Mouse (Mus musculus) kidney, postnatal 0 days (tissue): ENCODE measurements at regions not wholly inside any gene's neighbourhood (a gene's known extent, or its start where the extent isn't known, plus 50 kb on each side); places are given as distances from the start of the nearest gene placed in this dataset.

Source experiments
- ATAC-seq: fragments of 200-750 bp; cut with Nextera tagmentation; replicated peaks from 2 replicates; pipeline ENCODE4 v1.8.0; 2017; ENCODE audit warnings: low read depth, moderate number of reproducible peaks, moderate TSS enrichment, moderate library complexity; ENCODE audit not compliant: low FRiP score
- DNase-seq: peaks from one replicate; pipeline ENCODE4 v3.0.0-alpha.2; 2016; ENCODE audit warnings: low spot score
- H3K27ac ChIP-seq: fragments of 300-500 bp; sonication (generic); 2 replicates; pipeline ENCODE4 v1.5.1; 2014; ENCODE audit warnings: mild to moderate bottlenecking
- H3K27me3 ChIP-seq: fragments of 300-500 bp; sonication (generic); 2 replicates; pipeline ENCODE4 v1.6.1; 2014; ENCODE audit warnings: low read length, mixed read lengths; ENCODE audit not compliant: insufficient read depth
- H3K36me3 ChIP-seq: fragments of 300-500 bp; sonication (generic); 2 replicates; pipeline ENCODE4 v1.6.1; 2014; ENCODE audit warnings: low read length, mixed read lengths; ENCODE audit not compliant: insufficient read depth
- H3K4me1 ChIP-seq: fragments of 300-500 bp; sonication (generic); replicated peaks from 2 replicates; pipeline ENCODE4 v1.6.1; 2014; ENCODE audit warnings: antibody characterized with exemption, low read length, mixed read lengths; ENCODE audit not compliant: insufficient read depth
- H3K4me2 ChIP-seq: fragments of 300-500 bp; sonication (generic); 2 replicates; pipeline ENCODE4 v1.6.1; 2014; ENCODE audit warnings: mild to moderate bottlenecking, low read length, moderate library complexity, mixed read lengths
- H3K4me3 ChIP-seq: fragments of 300-500 bp; sonication (generic); replicated peaks from 2 replicates; pipeline ENCODE4 v1.5.1; 2014; ENCODE audit warnings: low read depth, low read length
- H3K9ac ChIP-seq: fragments of 300-500 bp; sonication (generic); 2 replicates; pipeline ENCODE4 v1.6.1; 2014; ENCODE audit warnings: low read depth, low read length
- H3K9me3 ChIP-seq: fragments of 300-500 bp; sonication (generic); replicated peaks from 2 replicates; pipeline ENCODE4 v1.6.1; 2016; ENCODE audit warnings: low read length, inconsistent platforms, mixed read lengths
- CTCF ChIP-seq: IDR thresholded peaks from 2 replicates; pipeline ENCODE4 v1.5.1; 2016; ENCODE audit warnings: antibody characterized with exemption, low read depth, mild to moderate bottlenecking, moderate library complexity
- WGBS: fragments of 180-500 bp; shearing (Covaris S2); extraction: QIAGEN DNeasy Blood & Tissue Kit; methylation state at CpG from one replicate; pipeline ENCODE4 v1.1.7; 2014; 5-methylcytosine and 5-hydroxymethylcytosine counted together

- ATAC-seq = no peak
- no peak overlapping the region for H3K4me2 ChIP-seq
- no peak for TF ChIP-seq CTCF
- DNase-seq = no peak
- no peaks in the 10 kb centered on the region for H3K36me3 ChIP-seq
- no peak overlapping the region for H3K27ac ChIP-seq
- H3K4me3 ChIP-seq = no peak overlapping the region
- H3K4me1 ChIP-seq = no peaks in the 10 kb centered on the region
- H3K9me3 ChIP-seq = no peaks in the 10 kb centered on the region
- 54% methylated on average over 8 of the region's 8 CpGs for WGBS
- no peaks in the 10 kb centered on the region for H3K27me3 ChIP-seq
- H3K9ac ChIP-seq = no peak overlapping the region
These were observed 294.9 kb upstream of the Gm4791 start for GRCm38 (mm10) chr9:46703674-46704073.

GRCm38 (mm10) chr9:46702901-46703636 is 295.5 kb upstream of the Gm4791 start:
- 64% methylated on average over 13 of the region's 13 CpGs for WGBS
- Histone ChIP-seq H3K4me1 (no peaks in the 10 kb centered on the region), H3K27ac (no peak overlapping the region), H3K36me3 (no peaks in the 10 kb centered on the region), H3K9ac (no peak overlapping the region), H3K4me2 (no peak overlapping the region), H3K9me3 (no peaks in the 10 kb centered on the region), H3K4me3 (no peak overlapping the region), H3K27me3 (no peaks in the 10 kb centered on the region)
- no peak for TF ChIP-seq CTCF
- DNase-seq (no peak), ATAC-seq (no peak)

GRCm38 (mm10) chr9:46702053-46702900 is 296.3 kb upstream of the Gm4791 start:
- ATAC-seq = no peak
- no peaks in the 10 kb centered on the region for H3K9me3 ChIP-seq
- no peaks in the 10 kb centered on the region for H3K27me3 ChIP-seq
- H3K36me3 ChIP-seq = no peaks in the 10 kb centered on the region
- H3K4me3 ChIP-seq = no peak overlapping the region
- no peak overlapping the region for H3K27ac ChIP-seq
- no peak overlapping the region for H3K9ac ChIP-seq
- no peak for TF ChIP-seq CTCF
- WGBS = 19% methylated on average over 16 of the region's 16 CpGs
- no peaks in the 10 kb centered on the region for H3K4me1 ChIP-seq
- no peak for DNase-seq
- H3K4me2 ChIP-seq = no peak overlapping the region

- Histone ChIP-seq H3K27ac (no peak overlapping the region), H3K4me2 (no peak overlapping the region), H3K4me3 (no peak overlapping the region), H3K9me3 (no peaks in the 10 kb centered on the region), H3K27me3 (no peaks in the 10 kb centered on the region), H3K9ac (no peak overlapping the region), H3K36me3 (no peaks in the 10 kb centered on the region), H3K4me1 (no peaks in the 10 kb centered on the region)
- DNase-seq = no peak
- WGBS = 63% methylated on average over 2 of the region's 2 CpGs
- TF ChIP-seq CTCF = no peak
- ATAC-seq = no peak
These were observed 302.4 kb upstream of the Gm4791 start for GRCm38 (mm10) chr9:46696171-46696570.

GRCm38 (mm10) chr9:46689331-46689730 is 309.2 kb upstream of the Gm4791 start:
- H3K27ac ChIP-seq = no peak overlapping the region
- no peaks in the 10 kb centered on the region for H3K36me3 ChIP-seq
- H3K4me2 ChIP-seq = no peak overlapping the region
- TF ChIP-seq CTCF = no peak
- no peak overlapping the region for H3K9ac ChIP-seq
- no peak for ATAC-seq
- 79% methylated on average over 5 of the region's 5 CpGs for WGBS
- H3K9me3 ChIP-seq = no peaks in the 10 kb centered on the region
- H3K4me3 ChIP-seq = no peak overlapping the region
- no peaks in the 10 kb centered on the region for H3K4me1 ChIP-seq
- no peaks in the 10 kb centered on the region for H3K27me3 ChIP-seq
- no peak for DNase-seq

- H3K36me3 ChIP-seq = no peaks in the 10 kb centered on the region
- no peaks in the 10 kb centered on the region for H3K4me1 ChIP-seq
- no peak for ATAC-seq
- H3K4me3 ChIP-seq = no peak overlapping the region
- no peaks in the 10 kb centered on the region for H3K9me3 ChIP-seq
- no peak overlapping the region for H3K27ac ChIP-seq
- H3K4me2 ChIP-seq = no peak overlapping the region
- 76% methylated on average over 15 of the region's 15 CpGs for WGBS
- H3K27me3 ChIP-seq = no peaks in the 10 kb centered on the region
- H3K9ac ChIP-seq = no peak overlapping the region
- DNase-seq = no peak
- TF ChIP-seq CTCF = no peak
These were observed 314.3 kb upstream of the Gm4791 start for GRCm38 (mm10) chr9:46684113-46684850.
